Mouse (Mus musculus) embryo, embryonic 11 days (tissue): Measurements from ENCODE around the gene Gm20821.
"Not testable (repeated sequence)": the region's sequence is repeated elsewhere in the genome, so short reads cannot be mapped to it uniquely, and the experiment has no call there.

Source experiments
- DNase-seq: peaks from one replicate; pipeline ENCODE4 v3.0.0-alpha.2; 2015

Gene Gm20821

GRCm38 (mm10) chrY:9781504-9781903, at the start of gene Gm20821:
Gene Gm20821, plus strand, starts transcription at chrY:9781804.
- DNase-seq: not testable (repeated sequence)
